Mouse (Mus musculus) midbrain, postnatal 0 days (tissue): ENCODE measurements around the gene Fcrl6. TPM values are rescaled to one million over a fixed set of nuclear protein-coding genes. Genes with fewer than 3 reads are reported as not detected.

Experiments used
- ATAC-seq: fragments of 200-750 bp; cut with Nextera tagmentation; 2 replicates; pipeline ENCODE4 v1.8.0; 2017; ENCODE audit warnings: moderate number of reproducible peaks, mild to moderate bottlenecking, moderate TSS enrichment, moderate library complexity; ENCODE audit not compliant: low FRiP score
- DNase-seq: peaks from one replicate; pipeline ENCODE4 v3.0.0-alpha.2; 2015; ENCODE audit warnings: low spot score
- H3K27ac ChIP-seq: fragments of 300-500 bp; sonication (generic); 2 replicates; pipeline ENCODE4 v1.5.1; 2014; ENCODE audit warnings: low read depth, mild to moderate bottlenecking, low read length, mixed read lengths
- H3K27me3 ChIP-seq: fragments of 300-500 bp; sonication (generic); 2 replicates; pipeline ENCODE4 v1.6.1; 2014; ENCODE audit warnings: low read length, control low read depth, mixed read lengths; ENCODE audit not compliant: insufficient read depth
- H3K36me3 ChIP-seq: fragments of 300-500 bp; sonication (generic); 2 replicates; pipeline ENCODE4 v1.6.1; 2014; ENCODE audit warnings: low read length, control low read depth, mixed read lengths; ENCODE audit not compliant: insufficient read depth
- H3K4me1 ChIP-seq: fragments of 300-500 bp; sonication (generic); 2 replicates; pipeline ENCODE4 v1.6.1; 2014; ENCODE audit warnings: mild to moderate bottlenecking, control low read depth, antibody characterized with exemption, low read length, mixed read lengths; ENCODE audit not compliant: insufficient read depth
- H3K4me2 ChIP-seq: fragments of 300-500 bp; sonication (generic); 2 replicates; pipeline ENCODE4 v1.6.1; 2014; ENCODE audit warnings: low read depth, mild to moderate bottlenecking, low read length, mixed read lengths; ENCODE audit not compliant: poor library complexity, severe bottlenecking
- H3K4me3 ChIP-seq: fragments of 300-500 bp; sonication (generic); 2 replicates; pipeline ENCODE4 v1.5.1; 2014; ENCODE audit warnings: low read depth, mild to moderate bottlenecking, low read length, moderate library complexity
- H3K9ac ChIP-seq: fragments of 300-500 bp; sonication (generic); replicated peaks from 2 replicates; pipeline ENCODE4 v1.6.1; 2014; ENCODE audit warnings: mild to moderate bottlenecking, low read length, moderate library complexity, mixed read lengths; ENCODE audit not compliant: poor library complexity, severe bottlenecking
- H3K9me3 ChIP-seq: fragments of 300-500 bp; sonication (generic); 2 replicates; pipeline ENCODE4 v1.6.1; 2016; ENCODE audit warnings: low read length, control low read depth
- CTCF ChIP-seq: IDR thresholded peaks from 2 replicates; pipeline ENCODE4 v1.5.1; 2016; ENCODE audit warnings: antibody characterized with exemption, mild to moderate bottlenecking
- WGBS: fragments of 180-500 bp; shearing (Covaris S2); extraction: QIAGEN DNeasy Blood & Tissue Kit; methylation state at CpG from one replicate; pipeline ENCODE4 v1.1.7; 2014; 5-methylcytosine and 5-hydroxymethylcytosine counted together
- polyA plus RNA-seq: library from polyadenylated mRNA; unstranded; fragments of >200 nt; fragmentation: Nextera tagmentation; extraction: Ambion mirVana; gene quantifications from 2 replicates; pipeline ENCODE4 v1.2.1, GENCODE M21; 2015
- total RNA-seq: library from RNA; depleted of rRNA; stranded (reverse); fragments of >200 nt; gene quantifications from 2 replicates; pipeline ENCODE4 v1.2.3, GENCODE M21; 2014

Fcrl6 gene
- total and polyA plus RNA-seq, 2 experiments from 2014 or later = 0.10 to 0.16 TPM

GRCm38 (mm10) chr1:172617365-172618076, 15.2 kb upstream of the Fcrl6 start:
- TF ChIP-seq CTCF = no peak
- H3K27me3 ChIP-seq = no peaks in the 10 kb centered on the region
- WGBS = 40% methylated on average over 14 of the region's 14 CpGs
- ATAC-seq (peak; percentile 42; the same call in 1 of the 2 replicates), DNase-seq (peak; percentile 19)
- H3K9me3 ChIP-seq = no peaks in the 10 kb centered on the region
- no peak overlapping the region for H3K9ac ChIP-seq
- H3K36me3 ChIP-seq = no peaks in the 10 kb centered on the region
- H3K27ac ChIP-seq = no peak overlapping the region
- H3K4me2 ChIP-seq = peak overlapping the region; percentile 75
- H3K4me3 ChIP-seq = peak overlapping the region; percentile 35; the same call in 1 of the 2 replicates
- no peaks in the 10 kb centered on the region for H3K4me1 ChIP-seq

- peak; percentile 76 for ATAC-seq
- no peak for TF ChIP-seq CTCF
- H3K9ac ChIP-seq = peak overlapping the region; percentile 58
- DNase-seq = peak; percentile 67
- no peaks in the 10 kb centered on the region for H3K36me3 ChIP-seq
- 10% methylated on average over 22 of the region's 22 CpGs for WGBS
- H3K27ac ChIP-seq = peak overlapping the region; percentile 48; the same call in 1 of the 2 replicates
- H3K4me2 ChIP-seq = peak overlapping the region; percentile 75
- no peaks in the 10 kb centered on the region for H3K9me3 ChIP-seq
- H3K4me3 ChIP-seq = peak overlapping the region; percentile 35
- no peaks in the 10 kb centered on the region for H3K27me3 ChIP-seq
- H3K4me1 ChIP-seq = no peaks in the 10 kb centered on the region
Measured at GRCm38 (mm10) chr1:172616537-172617300, 14.4 kb upstream of the Fcrl6 start.

GRCm38 (mm10) chr1:172615412-172615811, 13.1 kb upstream of the Fcrl6 start:
- Histone ChIP-seq H3K36me3 (no peaks in the 10 kb centered on the region), H3K4me2 (no peak overlapping the region), H3K4me3 (no peak overlapping the region), H3K27ac (no peak overlapping the region), H3K27me3 (no peaks in the 10 kb centered on the region), H3K9ac (no peak overlapping the region), H3K9me3 (no peaks in the 10 kb centered on the region), H3K4me1 (no peaks in the 10 kb centered on the region)
- TF ChIP-seq CTCF = no peak
- DNase-seq = no peak
- WGBS = 86% methylated on average over 4 of the region's 4 CpGs
- no peak for ATAC-seq

- H3K4me3 ChIP-seq = no peak overlapping the region
- H3K36me3 ChIP-seq = no peaks in the 10 kb centered on the region
- no peak for DNase-seq
- no peak for ATAC-seq
- no peaks in the 10 kb centered on the region for H3K27me3 ChIP-seq
- H3K9me3 ChIP-seq = no peaks in the 10 kb centered on the region
- TF ChIP-seq CTCF = no peak
- no peak overlapping the region for H3K9ac ChIP-seq
- 81% methylated on average over 10 of the region's 10 CpGs for WGBS
- H3K27ac ChIP-seq = no peak overlapping the region
- no peaks in the 10 kb centered on the region for H3K4me1 ChIP-seq
- H3K4me2 ChIP-seq = no peak overlapping the region
Measured at GRCm38 (mm10) chr1:172614654-172615053, 12.3 kb upstream of the Fcrl6 start.

GRCm38 (mm10) chr1:172612745-172613144, 10.4 kb upstream of the Fcrl6 start:
- H3K4me3 ChIP-seq = no peak overlapping the region
- DNase-seq (peak; percentile 33), ATAC-seq (no peak)
- H3K9me3 ChIP-seq = no peaks in the 10 kb centered on the region
- no peaks in the 10 kb centered on the region for H3K4me1 ChIP-seq
- no peak overlapping the region for H3K4me2 ChIP-seq
- no peak overlapping the region for H3K9ac ChIP-seq
- peak; percentile 69 for TF ChIP-seq CTCF
- H3K27ac ChIP-seq = no peak overlapping the region
- 63% methylated on average over 1 of the region's 1 CpGs for WGBS
- H3K27me3 ChIP-seq = no peaks in the 10 kb centered on the region
- H3K36me3 ChIP-seq = no peaks in the 10 kb centered on the region

- no peak for TF ChIP-seq CTCF
- H3K4me2 ChIP-seq = no peak overlapping the region
- no peak for ATAC-seq
- H3K36me3 ChIP-seq = no peaks in the 10 kb centered on the region
- no peaks in the 10 kb centered on the region for H3K9me3 ChIP-seq
- WGBS = 89% methylated on average over 10 of the region's 10 CpGs
- H3K9ac ChIP-seq = no peak overlapping the region
- H3K4me1 ChIP-seq = no peaks in the 10 kb centered on the region
- H3K27ac ChIP-seq = no peak overlapping the region
- no peak for DNase-seq
- no peak overlapping the region for H3K4me3 ChIP-seq
- H3K27me3 ChIP-seq = no peaks in the 10 kb centered on the region
Measured at GRCm38 (mm10) chr1:172611304-172611703, 9.0 kb upstream of the Fcrl6 start.
